Mouse (Mus musculus) MEL (cell line): ENCODE measurements around the gene Crbn.

Source experiments
- BHLHE40 ChIP-seq: IDR thresholded peaks from 2 replicates; pipeline ENCODE4 v1.6.1; 2012; ENCODE audit warnings: low read depth, mild to moderate bottlenecking, inconsistent platforms, low read length, improper control_type of control experiment, borderline replicate concordance
- CHD2 ChIP-seq: IDR thresholded peaks from 2 replicates; pipeline ENCODE4 v1.6.1; 2011; ENCODE audit warnings: low read length, improper control_type of control experiment
- CTCF ChIP-seq, 3 experiments: IDR thresholded peaks in 2 of 3; conservative IDR thresholded peaks in 1 of 3; 2 replicates each; pipeline ENCODE4 v1.5.1; 2011 to 2012; ENCODE audit warnings: low read length in 3 of 3, low read depth in 2 of 3, mild to moderate bottlenecking in 2 of 3, improper control_type of control experiment in 1 of 3, inconsistent platforms in 1 of 3, mixed read lengths in 1 of 3, moderate library complexity in 1 of 3; ENCODE audit not compliant: control insufficient read depth in 1 of 3, insufficient read depth in 1 of 3, poor library complexity in 1 of 3, severe bottlenecking in 1 of 3
- EP300 ChIP-seq, 2 experiments: IDR thresholded peaks; 2 replicates each; pipeline ENCODE4 v1.6.1; 2011; ENCODE audit warnings: improper control_type of control experiment in 2 of 2, low read length in 2 of 2, low read depth in 1 of 2, mild to moderate bottlenecking in 1 of 2
- GATA1 ChIP-seq: IDR thresholded peaks from 2 replicates; pipeline ENCODE4 v1.6.1; 2011; ENCODE audit warnings: low read depth, low read length, improper control_type of control experiment
- POLR2A ChIP-seq, 2 experiments: IDR thresholded peaks; 2 replicates each; pipeline ENCODE4 v1.6.1; 2011 to 2012; ENCODE audit warnings: low read length in 2 of 2, mild to moderate bottlenecking in 2 of 2, control low read depth in 1 of 2, improper control_type of control experiment in 1 of 2, low read depth in 1 of 2, moderate library complexity in 1 of 2; ENCODE audit not compliant: control insufficient read depth in 1 of 2, insufficient read depth in 1 of 2, poor library complexity in 1 of 2
- POLR2AphosphoS2 ChIP-seq: IDR thresholded peaks from 2 replicates; pipeline ENCODE4 v1.6.1; 2011; ENCODE audit warnings: low read length, improper control_type of control experiment
- SMC3 ChIP-seq: IDR thresholded peaks from 2 replicates; pipeline ENCODE4 v1.6.1; 2011; ENCODE audit warnings: low read depth, low read length, improper control_type of control experiment
- TBP ChIP-seq: IDR thresholded peaks from 2 replicates; pipeline ENCODE4 v1.8.0; 2011; ENCODE audit warnings: low read depth, low read length, improper control_type of control experiment
- TCF12 ChIP-seq: IDR thresholded peaks from 2 replicates; pipeline ENCODE4 v1.6.1; 2014; ENCODE audit warnings: low read depth, mild to moderate bottlenecking, inconsistent platforms, low read length, improper control_type of control experiment, moderate library complexity
- USF1 ChIP-seq: IDR thresholded peaks from 2 replicates; pipeline ENCODE4 v1.6.1; 2014; ENCODE audit warnings: low read depth, mild to moderate bottlenecking, inconsistent platforms, low read length, improper control_type of control experiment, moderate library complexity

GRCm38 (mm10) chr6:106799333-106800226 lies at the start of gene Crbn:
- TF ChIP-seq CHD2 (no peak), TBP (0 out of 2 replicates have a peak, but pooled peaks have one; percentile 48), TCF12 (peak; percentile 61), POLR2AphosphoS2 (peak; percentile 73; the same call in 1 of the 2 replicates), POLR2A (IDR thresholded peaks at IDR 0.05; ENCODE audit: control insufficient read depth in 1 of 2, insufficient read depth in 1 of 2, low read depth in 1 of 2, low read length in 2 of 2, poor library complexity in 1 of 2) (peak; percentile 59 to 67; a peak in 3 of 4 replicates), CTCF (IDR thresholded peaks at IDR 0.05 in 2 of 3, conservative IDR thresholded peaks at IDR 0.05 in 1 of 3; ENCODE audit: control insufficient read depth in 1 of 3, insufficient read depth in 1 of 3, low read depth in 2 of 3, low read length in 3 of 3, poor library complexity in 1 of 3, severe bottlenecking in 1 of 3) (peak; percentile 81 to 96 (median 94)), GATA1 (peak; percentile 33), SMC3 (peak; percentile 89), EP300 (IDR thresholded peaks at IDR 0.05; ENCODE audit: low read depth in 1 of 2, low read length in 2 of 2) (0 out of 4 replicates have a peak, but pooled peaks of 1 of the 2 experiments have one; percentile 30), BHLHE40 (no peak), USF1 (no peak)
